Mouse (Mus musculus) small intestine, adult 2 months (tissue): ENCODE measurements around the gene Ager.

Experiments used
- CTCF ChIP-seq: fragments of 200-500 bp; IDR thresholded peaks from 2 replicates; pipeline ENCODE4 v1.5.1; 2012; ENCODE audit warnings: low read depth, mild to moderate bottlenecking, control low read depth, inconsistent platforms, low read length, moderate library complexity, mixed read lengths; ENCODE audit not compliant: insufficient replicate concordance, insufficient read length; ENCODE audit errors: extremely low read depth
- POLR2A ChIP-seq: fragments of 200-500 bp; IDR thresholded peaks from 2 replicates; pipeline ENCODE4 v1.6.1; 2012; ENCODE audit warnings: low read depth, mild to moderate bottlenecking, control low read depth, inconsistent platforms, low read length, moderate library complexity

- TF ChIP-seq CTCF, result no peak
- no peak for TF ChIP-seq POLR2A
Measured at GRCm38 (mm10) chr17:34583397-34583796, 14.3 kb upstream of the Ager start.
